22 mouse cellular contexts compared by ENCODE assay signal in genomic region chr1:89152576-89152975, GRCm38 (mm10).
DNase-seq lines count a peak whose midpoint lies in the region; ATAC-seq lines count a peak whose summit lies in the region.
"Had no signal": no experiment of that assay in that cellular context is flagged by ENCODE, and none has a peak within 500 bp of the region (broad histone marks: within the 10 kb centered on the region; RNA-seq: fewer than 3 reads in every experiment).

No protein-coding gene starts in this region.

- H3K27me3 ChIP-seq in kidney, embryonic 14.5 days (ENCODE audit: control insufficient read depth, insufficient read depth, low read length), result no peaks in the 10 kb centered on the region
- H3K27me3 ChIP-seq: embryonic facial prominence, embryonic 15.5 days; heart, embryonic 12.5 days; limb, embryonic 15.5 days; liver, embryonic 15.5 days; midbrain, embryonic 12.5 days; neural tube, embryonic 12.5 days had no signal

- H3K4me2 ChIP-seq in kidney, embryonic 14.5 days (replicated peaks; ENCODE audit: low read depth, low read length), result no peak overlapping the region
- H3K4me2 ChIP-seq: embryonic facial prominence, embryonic 15.5 days; heart, embryonic 12.5 days; limb, embryonic 15.5 days; liver, embryonic 15.5 days; midbrain, embryonic 12.5 days; neural tube, embryonic 12.5 days had no signal

- peak; percentile 42 for DNase-seq in adrenal gland, adult 2 months
- DNase-seq in adrenal gland, postnatal 4 days (ENCODE audit: low spot score in 2 of 2), result no peak
- peak; percentile 86 for DNase-seq in kidney, adult 11 months
- DNase-seq in kidney, adult 9 months, result peak; percentile 83
- peak; percentile 43 to 63 for DNase-seq in kidney, postnatal 4 days
- DNase-seq in layer of hippocampus, adult 11-12 months (ENCODE audit: low spot score), result no peak
- DNase-seq in ovary, adult 18-20 months (ENCODE audit: low spot score), result no peak
- DNase-seq: cerebellum, adult 18-20 months; cerebellum, postnatal 36 days; lung, postnatal 10 days; right cerebral cortex, adult 18-20 months; thymus, postnatal 25 days had no signal

- H3K4me1 ChIP-seq in kidney, embryonic 14.5 days (ENCODE audit: control insufficient read depth, insufficient read depth, low read length), result no peaks in the 10 kb centered on the region
- H3K4me1 ChIP-seq: embryonic facial prominence, embryonic 15.5 days; hindbrain, embryonic 10.5 days; limb, embryonic 15.5 days; liver, embryonic 15.5 days; midbrain, embryonic 12.5 days had no signal

- no peaks in the 10 kb centered on the region for H3K9me3 ChIP-seq in kidney, embryonic 14.5 days (ENCODE audit: control insufficient read depth, low read length)
- H3K9me3 ChIP-seq: embryonic facial prominence, embryonic 15.5 days; heart, embryonic 12.5 days; hindbrain, embryonic 10.5 days; limb, embryonic 15.5 days; liver, embryonic 15.5 days; midbrain, embryonic 12.5 days; neural tube, embryonic 12.5 days had no signal

- H3K27ac ChIP-seq in kidney, embryonic 14.5 days (ENCODE audit: low read depth, low read length), result no peak overlapping the region
- H3K27ac ChIP-seq: embryonic facial prominence, embryonic 15.5 days; hindbrain, embryonic 10.5 days; limb, embryonic 15.5 days; liver, embryonic 15.5 days; midbrain, embryonic 12.5 days; neural tube, embryonic 12.5 days had no signal

- WGBS in kidney, embryonic 14.5 days, result 67% methylated on average over 7 of the region's 7 CpGs

- ATAC-seq in kidney, embryonic 14.5 days (ENCODE audit: low FRiP score, low TSS enrichment), result no peak
- ATAC-seq: CD4-positive, CD25-positive, alpha-beta regulatory T cell, adult 4 months; forebrain, embryonic 16.5 days had no signal

- no peak overlapping the region for H3K9ac ChIP-seq in kidney, embryonic 14.5 days (ENCODE audit: low read depth, low read length)
- H3K9ac ChIP-seq: embryonic facial prominence, embryonic 15.5 days; heart, embryonic 12.5 days; limb, embryonic 15.5 days; liver, embryonic 15.5 days; midbrain, embryonic 12.5 days; neural tube, embryonic 12.5 days had no signal

- no peak overlapping the region for H3K4me3 ChIP-seq in kidney, embryonic 14.5 days (ENCODE audit: low read length)
- H3K4me3 ChIP-seq: embryonic facial prominence, embryonic 15.5 days; heart, embryonic 12.5 days; hindbrain, embryonic 10.5 days; limb, embryonic 15.5 days; liver, embryonic 15.5 days; midbrain, embryonic 12.5 days; neural tube, embryonic 12.5 days had no signal

- H3K36me3 ChIP-seq in kidney, embryonic 14.5 days (ENCODE audit: control insufficient read depth, insufficient read depth, low read length), result peaks cover 20% of the 10 kb centered on the region
- H3K36me3 ChIP-seq: liver, embryonic 15.5 days had no signal

Comparison
In these comparisons a context has a peak if more than half of its experiments do, and no peak if none do; other contexts are left out.
1. DNase-seq: peak in adrenal gland, adult 2 months (single experiment), kidney, adult 11 months (single experiment), kidney, adult 9 months (single experiment) and kidney, postnatal 4 days (2 of 2); none in adrenal gland, postnatal 4 days (0 of 2), layer of hippocampus, adult 11-12 months (single experiment) and ovary, adult 18-20 months (single experiment).